Comparison of ENCODE assay signal across 14 mouse cellular contexts in genomic region chr13:97483681-97484080, GRCm38 (mm10).
DNase-seq lines count a peak whose midpoint lies in the region; TF ChIP-seq lines count a peak whose summit lies in the region.
"Had no signal": no experiment of that assay in that cellular context is flagged by ENCODE, and none has a peak within 500 bp of the region (broad histone marks: within the 10 kb centered on the region; RNA-seq: fewer than 3 reads in every experiment).

No protein-coding gene starts in this region.

- intact Hi-C loops in gastrocnemius, adult 2 months (cut with DNase I): no loop called here

- peak overlapping the region; percentile 41 for H3K27ac ChIP-seq in gastrocnemius, adult 2 months
- H3K27ac ChIP-seq: hindbrain, embryonic 14.5 days; liver, embryonic 14.5 days had no signal

- no peak overlapping the region for H3K4me3 ChIP-seq in gastrocnemius, adult 2 months
- H3K4me3 ChIP-seq in C2C12 (ENCODE audit: insufficient read depth, poor library complexity, severe bottlenecking): no peak overlapping the region

- DNase-seq in gastrocnemius, adult 2 months: peak; percentile 38
- DNase-seq in gastrocnemius, postnatal 10 days: no peak
- peak; percentile 77 for DNase-seq in NIH3T3 (ENCODE audit: low read depth)
- peak; percentile 54 for DNase-seq in fibroblast of lung, adult 2 months (ENCODE audit: low read depth)
- no peak for DNase-seq in thymus, postnatal 4 days
- DNase-seq in retina, embryonic 14.5 days (ENCODE audit: low spot score): no peak
- DNase-seq in testis, postnatal 14 days (ENCODE audit: low spot score): no peak
- DNase-seq: cerebellum, adult 18-20 months; kidney, adult 9 months; midbrain, embryonic 14.5 days; thymus, adult 2 months had no signal

- H3K36me3 ChIP-seq in C2C12 (ENCODE audit: control insufficient read depth, insufficient read depth): no peaks in the 10 kb centered on the region

- no peaks in the 10 kb centered on the region for H3K79me3 ChIP-seq in C2C12 (ENCODE audit: low read depth)

- no peak for TF ChIP-seq CTCF in gastrocnemius, adult 2 months (IDR thresholded peaks at IDR 0.05)
- no peak for TF ChIP-seq CTCF in C2C12 (IDR thresholded peaks at IDR 0.05; ENCODE audit: control insufficient read depth, insufficient read depth, insufficient read length)

- no peaks in the 10 kb centered on the region for H3K79me2 ChIP-seq in C2C12 (ENCODE audit: control insufficient read depth, insufficient read depth)

- no peaks in the 10 kb centered on the region for H3K27me3 ChIP-seq in C2C12 (ENCODE audit: control insufficient read depth, insufficient read depth, insufficient read length)

- no peak overlapping the region for H3ac ChIP-seq in C2C12 (ENCODE audit: control insufficient read depth, insufficient read length, low read depth)

TF ChIP-seq in C2C12, 6 proteins besides CTCF, POLR2A, EP300 and RAD21:
- peak; percentile 23 for TF ChIP-seq CEBPB (IDR thresholded peaks at IDR 0.05; ENCODE audit: low read depth)
- TF ChIP-seq MYOD1 (IDR thresholded peaks at IDR 0.05; ENCODE audit: control insufficient read depth, insufficient read length, low read depth): no peak

Comparison
In these comparisons a context has a peak if more than half of its experiments do, and no peak if none do; other contexts are left out.
1. DNase-seq: peak in gastrocnemius, adult 2 months (single experiment), NIH3T3 (single experiment) and fibroblast of lung, adult 2 months (single experiment); none in gastrocnemius, postnatal 10 days (single experiment), thymus, postnatal 4 days (single experiment), retina, embryonic 14.5 days (single experiment) and testis, postnatal 14 days (single experiment).